Mouse (Mus musculus) adipocyte (in vitro differentiated cells): ENCODE results near the gene Rcn2.
A peak's percentile ranks its signal among the peaks of the same experiment; 100 is the strongest.
"Not testable (repeated sequence)": the region's sequence is repeated elsewhere in the genome, so short reads cannot be mapped to it uniquely, and the experiment has no call there.

Experiments
- DNase-seq: peaks from one replicate; pipeline ENCODE4 v3.0.0-alpha.2; 2016; ENCODE audit warnings: low spot score

Rcn2 gene

DNA sequence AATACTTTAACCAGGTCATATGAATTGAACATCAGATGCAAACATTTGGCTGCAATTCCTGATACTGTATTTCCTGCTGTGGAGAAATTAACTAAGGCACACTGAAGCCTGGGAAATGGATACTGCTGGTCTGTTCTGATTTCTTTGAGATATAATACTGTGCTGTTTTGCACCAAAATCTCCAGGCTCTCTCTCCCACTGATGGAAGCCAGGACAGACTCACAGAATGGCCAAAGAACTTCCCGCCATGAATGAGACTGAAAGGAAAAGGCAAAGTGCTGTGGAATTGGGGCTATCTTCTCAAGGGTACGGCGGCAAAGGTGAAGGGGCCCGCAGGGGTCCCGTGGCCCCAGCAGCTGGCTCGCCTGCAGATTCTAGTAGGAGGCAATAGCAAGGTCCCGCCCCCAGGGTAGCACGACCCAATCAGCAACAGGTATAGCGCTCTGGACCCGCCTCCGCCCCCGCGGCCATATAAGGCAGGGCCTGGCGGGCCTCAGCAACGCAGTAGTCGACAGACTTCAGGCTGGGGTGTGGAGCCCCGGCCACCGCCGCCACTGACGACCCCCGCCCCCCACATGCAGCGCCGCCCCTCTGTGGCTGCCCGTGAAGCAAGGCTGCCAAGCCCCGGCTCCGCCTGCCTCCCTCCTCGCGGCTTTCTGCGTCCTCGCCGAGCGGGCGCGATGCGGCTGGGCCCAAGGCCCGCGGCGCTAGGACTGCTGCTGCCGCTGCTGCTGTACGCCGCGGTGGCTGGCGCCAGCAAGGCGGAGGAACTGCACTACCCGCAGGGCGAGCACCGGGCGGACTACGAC lies at the start of gene Rcn2:
Rcn2 (plus strand) TSS at position 474 of the 809 bp plus-strand sequence.
- DNase-seq: peak; percentile 92

- DNase-seq: not testable (repeated sequence)
These were observed 37.0 kb upstream of the Rcn2 start for GRCm38 (mm10) chr9:56004679-56005078.

DNA sequence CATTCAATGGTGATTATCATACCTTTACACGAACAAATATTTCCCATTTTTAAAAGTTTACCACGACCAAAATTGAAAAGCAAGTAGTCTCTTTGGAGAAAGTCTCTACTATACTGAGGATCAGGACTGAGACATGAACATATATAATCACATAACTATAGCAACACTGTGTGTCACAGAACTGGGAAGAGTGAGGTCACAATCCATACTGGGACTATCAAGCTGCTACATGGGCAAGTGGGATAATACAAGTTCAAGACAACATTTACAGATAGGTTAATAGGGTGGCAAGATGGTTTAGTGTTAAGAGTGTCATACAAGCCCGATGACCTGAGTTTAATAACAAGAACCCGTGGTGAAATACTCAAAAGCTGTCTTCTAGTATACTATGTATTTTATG lies 31.2 kb upstream of the Rcn2 start, which contains the start of gene 4930563M21Rik:
4930563M21Rik (minus strand) TSS at position 101 of the 400 bp plus-strand sequence.
- no peak for DNase-seq

DNA sequence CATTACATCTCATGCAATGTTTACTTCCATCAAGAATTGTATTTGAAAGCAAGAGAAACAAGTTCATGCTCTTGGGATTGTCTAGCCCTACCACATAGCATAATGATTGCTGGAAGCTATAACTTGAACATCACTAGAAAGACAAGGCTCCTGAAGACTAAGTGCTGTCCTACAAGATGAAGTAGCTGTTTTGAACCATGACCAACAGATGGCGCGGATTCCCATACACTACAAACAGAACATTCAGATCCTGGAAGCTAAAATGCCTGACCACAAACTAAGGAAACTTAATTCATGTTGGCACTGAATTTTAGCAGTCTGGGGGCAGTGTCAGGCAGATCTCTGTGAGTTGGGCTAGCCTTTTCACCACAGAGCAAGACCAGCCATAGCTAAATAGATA lies 16.9 kb upstream of the Rcn2 start:
- DNase-seq: peak; percentile 41

- no peak for DNase-seq
These were observed 14.4 kb upstream of the Rcn2 start for GRCm38 (mm10) chr9:56027292-56027691.

DNA sequence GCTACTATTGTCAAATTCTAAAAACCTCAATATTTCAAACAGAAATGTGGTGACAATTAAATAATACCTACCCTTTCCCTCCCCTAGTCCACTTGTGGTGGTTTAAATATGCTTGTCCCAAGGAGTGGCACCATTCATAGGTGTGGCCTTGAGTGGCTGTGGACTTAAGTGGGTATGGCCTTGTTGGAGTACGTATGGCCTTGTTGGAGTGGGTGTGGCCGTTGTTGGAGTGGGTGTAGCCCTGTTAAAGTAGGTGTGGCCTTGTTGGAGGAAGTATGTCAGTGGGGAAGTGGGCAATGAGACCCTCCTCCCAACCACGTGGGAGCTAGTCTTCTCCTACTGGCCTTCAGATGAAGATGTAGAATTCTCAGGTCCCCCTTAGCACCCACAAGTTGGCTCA lies 9.4 kb upstream of the Rcn2 start:
- no peak for DNase-seq

GRCm38 (mm10) chr9:56042181-56042621 lies 556 bp downstream of the Rcn2 start:
- no peak for DNase-seq

DNA sequence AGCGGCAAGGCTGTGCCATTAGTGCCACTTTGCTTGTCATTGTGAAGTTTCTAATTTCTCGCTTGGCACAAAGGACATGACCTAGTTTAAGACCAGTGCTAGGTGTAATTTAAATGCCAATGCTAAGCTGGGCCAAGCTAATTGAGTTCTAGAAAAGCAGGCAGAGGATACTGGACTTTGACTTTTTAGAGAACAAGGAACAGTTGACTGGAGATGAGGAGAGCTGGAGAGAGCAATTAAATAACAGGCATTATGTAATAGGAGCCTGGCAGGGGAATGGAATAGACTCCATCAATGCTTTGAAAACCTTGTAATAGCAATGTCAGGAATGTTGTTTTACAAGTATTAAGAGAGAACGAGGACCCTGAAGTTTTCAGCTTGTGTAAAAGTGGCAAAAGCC lies 12.2 kb downstream of the Rcn2 start:
- no peak for DNase-seq

DNA sequence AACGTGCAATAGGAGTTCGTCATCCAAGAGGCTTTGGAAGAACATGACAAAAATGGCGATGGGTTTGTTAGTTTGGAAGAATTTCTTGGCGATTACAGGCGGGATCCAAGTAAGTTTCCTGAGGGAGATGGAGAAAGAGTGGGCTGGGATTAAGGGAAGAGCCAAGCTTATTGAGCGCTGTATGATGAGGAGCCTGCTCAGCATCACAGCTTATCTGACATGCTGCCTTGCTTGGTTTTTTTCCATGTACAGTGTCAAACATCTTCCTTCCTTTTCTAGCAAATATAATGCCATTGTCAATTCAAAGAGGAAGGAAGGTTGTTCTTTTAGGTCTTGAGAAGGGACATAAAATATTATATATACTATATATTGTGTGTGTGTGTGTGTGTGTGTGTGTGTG lies 14.5 kb downstream of the Rcn2 start:
- DNase-seq: no peak

- no peak for DNase-seq
These were observed 20.7 kb downstream of the Rcn2 start for GRCm38 (mm10) chr9:56062336-56062735.

DNA sequence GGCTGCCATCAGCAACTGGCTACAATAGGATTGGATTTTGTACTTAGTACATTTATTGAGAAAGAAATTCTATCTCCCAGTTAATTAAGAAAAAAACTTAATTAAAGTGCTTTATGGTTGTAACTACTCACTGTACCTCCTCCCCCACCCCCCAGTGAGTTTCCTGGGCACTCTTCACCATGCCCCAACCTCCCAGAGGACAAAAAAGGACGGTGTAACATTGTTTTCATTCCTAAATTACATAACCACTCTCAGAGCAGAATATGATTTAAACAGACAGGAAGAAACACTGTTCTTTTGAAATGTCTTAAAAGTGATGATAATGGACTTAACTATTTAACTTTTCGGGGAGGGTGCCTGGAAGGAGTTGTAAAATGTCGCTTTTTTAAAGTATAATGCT lies 23.4 kb downstream of the Rcn2 start:
- peak; percentile 20 for DNase-seq

DNA sequence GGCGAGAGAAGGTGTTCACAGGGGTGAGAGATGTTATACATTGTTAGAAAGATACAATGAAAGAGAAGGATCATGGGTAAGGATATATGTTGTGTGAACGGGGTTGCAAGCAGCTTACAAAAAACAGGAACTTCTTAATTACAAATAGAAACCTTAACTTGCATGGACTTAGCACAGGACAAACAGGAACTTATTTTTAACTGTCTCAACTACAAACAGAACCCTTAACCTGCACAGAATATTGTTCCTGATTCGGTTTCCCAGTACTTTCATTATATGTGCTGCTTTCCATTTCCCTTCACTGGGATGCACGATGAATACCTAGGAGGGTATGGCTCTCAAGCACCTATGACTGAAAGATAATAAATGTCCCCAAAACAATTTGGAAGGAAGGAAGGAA lies 26.3 kb downstream of the Rcn2 start:
- DNase-seq: no peak

DNA sequence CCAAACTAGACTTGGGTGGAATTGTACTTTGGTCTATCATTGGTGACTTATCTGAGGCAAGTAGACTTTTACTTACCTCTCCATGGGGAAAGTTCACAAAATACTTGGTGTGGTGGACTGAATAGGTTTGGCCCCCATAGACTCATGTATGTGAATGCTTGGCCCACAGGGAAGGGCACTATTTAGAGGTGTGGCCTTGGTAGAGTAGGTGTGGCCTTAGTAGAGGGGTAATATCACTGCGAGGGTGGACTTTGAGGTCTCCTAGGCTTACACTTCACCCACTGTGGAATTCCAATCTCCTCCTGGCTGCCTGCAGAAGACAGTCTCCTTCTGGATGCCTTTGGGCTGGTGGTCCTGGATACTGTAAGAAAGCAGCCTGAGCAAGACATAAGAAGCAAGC lies 27.0 kb downstream of the Rcn2 start:
- no peak for DNase-seq

GRCm38 (mm10) chr9:56072861-56073260 lies 31.2 kb downstream of the Rcn2 start:
- DNase-seq: no peak

GRCm38 (mm10) chr9:56074863-56075262 lies 33.2 kb downstream of the Rcn2 start:
- DNase-seq: no peak

- DNase-seq: peak; percentile 74
These were observed 33.6 kb downstream of the Rcn2 start for GRCm38 (mm10) chr9:56075264-56075663.

DNA sequence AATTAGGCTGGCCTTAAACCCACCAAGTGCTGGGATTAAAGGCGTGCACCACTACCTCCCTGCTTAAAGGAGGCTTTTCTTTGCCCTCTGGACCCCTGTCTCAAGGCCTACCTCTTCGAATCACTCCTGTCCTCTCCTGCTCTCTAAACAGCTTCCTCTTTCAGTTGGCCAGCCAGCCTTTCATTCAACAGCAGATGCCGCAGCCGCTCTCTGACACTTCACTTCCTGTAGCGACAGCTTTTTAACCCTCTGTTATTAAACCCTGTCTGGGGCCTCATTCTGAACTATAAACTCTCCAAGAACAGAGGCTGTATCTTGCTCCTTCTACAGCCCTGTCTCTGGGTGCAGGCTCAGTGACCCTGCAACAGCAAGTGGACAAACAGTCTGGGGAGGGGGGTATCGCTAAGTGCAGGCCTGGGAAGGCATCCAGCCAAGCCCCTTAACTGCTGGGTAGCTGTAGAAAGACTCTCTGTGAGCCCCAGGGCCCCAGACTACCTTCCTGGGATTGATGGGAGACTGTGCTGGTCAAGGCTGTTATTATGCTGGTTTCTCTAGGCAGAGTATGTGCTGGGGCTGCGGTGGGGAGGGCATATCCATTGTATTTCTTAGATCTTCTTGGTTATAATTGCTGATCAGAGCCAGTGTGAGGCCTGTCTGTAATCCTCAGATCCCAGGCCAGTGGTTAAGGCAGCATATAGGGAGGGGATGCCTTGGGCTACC lies 34.4 kb downstream of the Rcn2 start:
- DNase-seq: no peak

- no peak for DNase-seq
These were observed 37.9 kb downstream of the Rcn2 start for GRCm38 (mm10) chr9:56079587-56079986.

DNA sequence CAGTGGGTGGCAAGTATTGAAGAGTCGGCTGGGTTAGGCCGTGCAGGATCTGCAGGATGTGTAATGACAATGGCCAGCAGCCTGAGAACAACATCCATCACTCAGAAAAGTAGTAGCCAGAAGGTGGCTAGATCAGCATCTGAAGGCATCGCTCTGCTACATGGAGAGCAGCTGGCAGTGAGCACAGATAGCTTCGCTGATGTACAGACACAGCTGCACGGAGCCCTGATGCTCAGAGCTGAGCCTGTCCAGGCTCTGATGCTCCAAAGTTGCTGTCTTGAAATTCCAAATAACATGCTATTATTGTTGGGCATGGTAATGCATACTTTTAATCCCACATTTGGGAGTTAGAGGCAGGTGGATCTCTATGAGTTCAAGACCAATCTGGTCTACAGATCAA lies 44.9 kb downstream of the Rcn2 start:
- no peak for DNase-seq

DNA sequence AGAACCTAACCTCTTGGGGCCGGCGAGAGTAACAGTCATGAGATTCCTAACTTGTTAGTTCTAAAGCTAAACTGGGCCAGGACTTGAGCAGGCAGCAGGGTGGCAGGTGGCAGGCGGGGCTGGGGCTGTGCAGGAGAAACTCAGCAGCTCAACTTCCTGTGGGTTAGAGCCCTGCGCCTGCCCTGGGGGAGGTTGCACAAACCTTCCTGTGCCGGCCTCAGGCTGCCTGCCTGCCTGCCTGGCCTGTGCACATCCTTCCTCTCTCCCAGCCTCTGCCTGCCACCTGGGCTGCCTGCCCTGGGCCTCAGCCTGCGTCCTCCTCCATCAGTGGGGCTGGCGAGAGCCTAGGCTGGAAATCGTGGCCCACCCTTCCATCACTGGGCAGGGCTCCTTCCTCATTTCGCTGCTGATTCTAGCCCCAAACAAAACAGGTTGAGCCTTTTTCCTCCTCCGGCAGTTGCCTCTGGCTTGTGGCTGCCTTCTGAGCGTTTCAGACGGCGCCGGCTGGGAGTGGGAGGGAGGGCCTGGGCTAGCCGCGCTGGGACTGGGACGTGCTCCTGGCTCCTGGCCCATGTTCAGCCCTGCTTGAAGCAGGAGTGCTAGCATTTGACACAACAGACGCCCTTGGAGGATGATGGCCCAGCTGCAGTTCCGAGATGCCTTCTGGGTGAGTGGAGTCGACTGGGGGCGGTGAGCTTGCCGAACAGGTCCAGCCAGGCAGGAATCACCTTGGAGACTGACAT lies 48.3 kb downstream of the Rcn2 start, which contains the start of gene Pstpip1:
Pstpip1 (plus strand) TSS at position 185 of the 743 bp plus-strand sequence.
- no peak for DNase-seq

DNA sequence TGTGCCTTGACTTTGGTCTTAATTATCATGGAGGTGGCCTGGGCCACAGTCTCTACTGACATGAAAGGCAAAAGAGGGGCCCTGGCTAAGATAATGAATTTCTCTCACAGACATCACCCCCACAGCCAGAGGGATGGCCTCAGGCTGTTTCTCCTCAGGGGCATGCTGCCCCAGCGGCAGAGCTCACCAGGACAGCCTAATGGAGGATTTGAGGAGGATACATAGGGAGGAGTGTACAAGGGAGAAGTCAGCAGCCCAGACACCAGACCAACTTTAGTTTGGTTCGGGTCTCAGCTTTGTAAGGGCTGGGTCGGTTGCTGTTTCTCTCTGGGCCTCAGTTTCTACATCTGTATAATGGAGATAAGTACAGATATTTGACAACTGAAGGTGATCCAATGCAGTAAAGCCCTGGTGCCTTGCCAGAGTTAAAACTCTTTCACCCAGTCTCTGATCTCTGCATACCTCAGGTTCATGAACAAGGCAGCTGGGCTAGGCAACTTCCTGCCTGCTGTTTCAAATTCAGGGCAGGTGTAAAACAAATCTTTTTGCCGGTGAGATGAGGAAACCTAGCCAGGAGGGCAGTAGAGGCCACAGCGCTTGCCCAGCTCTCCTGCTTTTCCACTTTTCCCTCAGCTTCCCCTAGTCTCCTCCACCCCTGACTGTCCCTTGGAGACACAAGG lies 49.0 kb downstream of the Rcn2 start:
- no peak for DNase-seq

- no peak for DNase-seq
These were observed 50.5 kb downstream of the Rcn2 start for GRCm38 (mm10) chr9:56092102-56092501.
